Mouse (Mus musculus) brain, embryonic 14.5 days (tissue): ENCODE measurements around the gene B3galt6.

ENCODE experiments used
- CTCF ChIP-seq: fragments of 200-500 bp; IDR thresholded peaks from 2 replicates; pipeline ENCODE4 v1.5.1; 2012; ENCODE audit warnings: inconsistent platforms, mild to moderate bottlenecking, moderate library complexity, borderline replicate concordance; ENCODE audit not compliant: insufficient read depth, insufficient read length; ENCODE audit errors: extremely low read depth
- POLR2A ChIP-seq: fragments of 200-500 bp; IDR thresholded peaks from 2 replicates; pipeline ENCODE4 v1.6.1; 2012; ENCODE audit warnings: mild to moderate bottlenecking, inconsistent platforms, borderline replicate concordance; ENCODE audit not compliant: poor library complexity, insufficient read depth, insufficient read length, severe bottlenecking; ENCODE audit errors: extremely low read depth

DNA sequence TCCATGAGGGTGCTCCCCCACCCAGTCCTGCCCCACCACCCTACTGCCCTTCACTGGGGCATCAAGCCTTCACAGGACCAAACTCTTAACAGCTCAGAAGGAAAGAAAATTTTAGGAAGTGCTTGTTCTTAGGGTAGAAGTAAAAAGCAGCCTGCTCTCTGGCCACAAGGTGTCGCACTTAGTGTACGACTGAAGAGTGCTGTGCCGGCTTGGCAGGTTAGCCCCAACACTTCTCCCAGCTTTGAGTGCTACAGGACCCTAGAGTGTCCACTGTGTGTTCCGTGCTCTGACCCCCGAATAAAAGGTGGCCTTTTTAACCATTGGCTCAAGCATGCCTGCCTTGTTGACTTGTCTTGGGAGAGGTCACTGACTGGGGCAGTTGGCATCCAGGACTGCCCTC lies 33.2 kb downstream of the B3galt6 start:
- TF ChIP-seq CTCF = peak; percentile 92
- TF ChIP-seq POLR2A = no peak
